Mouse (Mus musculus) midbrain, embryonic 16.5 days (tissue): ENCODE results near the gene Ntrk3. TPM values are rescaled to one million over a fixed set of nuclear protein-coding genes. Genes with fewer than 3 reads are reported as not detected.

ENCODE experiments used
- ATAC-seq: fragments of 200-750 bp; cut with Nextera tagmentation; 2 replicates; pipeline ENCODE4 v1.8.0; 2017; ENCODE audit warnings: moderate TSS enrichment
- H3K27ac ChIP-seq: fragments of 300-500 bp; sonication (generic); 2 replicates; pipeline ENCODE4 v1.5.1; 2014; ENCODE audit warnings: mild to moderate bottlenecking, low read length, mixed read lengths
- H3K27me3 ChIP-seq: fragments of 300-500 bp; sonication (generic); 2 replicates; pipeline ENCODE4 v1.6.1; 2014; ENCODE audit warnings: low read depth, low read length, mixed read lengths; ENCODE audit not compliant: control insufficient read depth, insufficient read depth
- H3K36me3 ChIP-seq: fragments of 300-500 bp; sonication (generic); 2 replicates; pipeline ENCODE4 v1.6.1; 2014; ENCODE audit warnings: mild to moderate bottlenecking, low read length, moderate library complexity, mixed read lengths; ENCODE audit not compliant: control insufficient read depth, insufficient read depth
- H3K4me1 ChIP-seq: fragments of 300-500 bp; sonication (generic); 2 replicates; pipeline ENCODE4 v1.6.1; 2014; ENCODE audit warnings: mild to moderate bottlenecking, low read length, mixed read lengths; ENCODE audit not compliant: control insufficient read depth, insufficient read depth
- H3K4me2 ChIP-seq: fragments of 300-500 bp; sonication (generic); 2 replicates; pipeline ENCODE4 v1.6.1; 2014; ENCODE audit warnings: mild to moderate bottlenecking, low read length, mixed read lengths
- H3K4me3 ChIP-seq: fragments of 300-500 bp; sonication (generic); 2 replicates; pipeline ENCODE4 v1.5.1; 2014; ENCODE audit warnings: low read depth, mild to moderate bottlenecking, low read length, moderate library complexity, mixed read lengths
- H3K9ac ChIP-seq: fragments of 300-500 bp; sonication (generic); 2 replicates; pipeline ENCODE4 v1.6.1; 2014; ENCODE audit warnings: low read depth, low read length, mixed read lengths
- H3K9me3 ChIP-seq: fragments of 300-500 bp; sonication (generic); replicated peaks from 2 replicates; pipeline ENCODE4 v1.6.1; 2014; ENCODE audit warnings: mild to moderate bottlenecking, low read length, mixed read lengths; ENCODE audit not compliant: control insufficient read depth, poor library complexity, severe bottlenecking
- WGBS: fragments of 180-500 bp; shearing (Covaris S2); extraction: QIAGEN DNeasy Blood & Tissue Kit; methylation state at CpG from one replicate; pipeline ENCODE4 v1.1.7; 2014; 5-methylcytosine and 5-hydroxymethylcytosine counted together
- polyA plus RNA-seq: library from polyadenylated mRNA; unstranded; fragments of >200 nt; fragmentation: Nextera tagmentation; extraction: Ambion mirVana; gene quantifications from 2 replicates; pipeline ENCODE4 v1.2.1, GENCODE M21; 2015

Gene Ntrk3
- polyA plus RNA-seq, 1 experiment from 2014 or later = 24.7 TPM

GRCm38 (mm10) chr7:78695200-78695599 lies 42.6 kb downstream of the Ntrk3 start:
- H3K27me3 ChIP-seq = no peaks in the 10 kb centered on the region
- H3K36me3 ChIP-seq = no peaks in the 10 kb centered on the region
- H3K4me1 ChIP-seq = no peaks in the 10 kb centered on the region
- no peaks in the 10 kb centered on the region for H3K9me3 ChIP-seq
- ATAC-seq = no peak
- 89% methylated on average over 3 of the region's 3 CpGs for WGBS
- no peak overlapping the region for H3K9ac ChIP-seq
- no peak overlapping the region for H3K27ac ChIP-seq
- H3K4me3 ChIP-seq = no peak overlapping the region
- H3K4me2 ChIP-seq = no peak overlapping the region

- WGBS = 56% methylated on average over 1 of the region's 1 CpGs
- no peaks in the 10 kb centered on the region for H3K27me3 ChIP-seq
- no peaks in the 10 kb centered on the region for H3K4me1 ChIP-seq
- H3K36me3 ChIP-seq = no peaks in the 10 kb centered on the region
- H3K9ac ChIP-seq = no peak overlapping the region
- H3K9me3 ChIP-seq = no peaks in the 10 kb centered on the region
- H3K4me2 ChIP-seq = no peak overlapping the region
- H3K4me3 ChIP-seq = no peak overlapping the region
- no peak overlapping the region for H3K27ac ChIP-seq
- no peak for ATAC-seq
Observed at GRCm38 (mm10) chr7:78693148-78693547, 44.7 kb downstream of the Ntrk3 start.

- WGBS = 66% methylated on average over 3 of the region's 3 CpGs
- no peak for ATAC-seq
- Histone ChIP-seq H3K4me3 (no peak overlapping the region), H3K4me1 (no peaks in the 10 kb centered on the region), H3K27ac (no peak overlapping the region), H3K4me2 (no peak overlapping the region), H3K9me3 (no peaks in the 10 kb centered on the region), H3K36me3 (no peaks in the 10 kb centered on the region), H3K9ac (no peak overlapping the region), H3K27me3 (no peaks in the 10 kb centered on the region)
Observed at GRCm38 (mm10) chr7:78690956-78691355, 46.9 kb downstream of the Ntrk3 start.

GRCm38 (mm10) chr7:78684943-78685342 lies 52.9 kb downstream of the Ntrk3 start:
- WGBS = 69% methylated on average over 6 of the region's 6 CpGs
- no peak overlapping the region for H3K9ac ChIP-seq

GRCm38 (mm10) chr7:78680871-78681270 lies 56.9 kb downstream of the Ntrk3 start:
- no peak overlapping the region for H3K9ac ChIP-seq
- H3K27ac ChIP-seq = no peak overlapping the region
- H3K4me2 ChIP-seq = no peak overlapping the region
- WGBS = 79% methylated on average over 2 of the region's 2 CpGs
- no peak for ATAC-seq
- no peaks in the 10 kb centered on the region for H3K36me3 ChIP-seq
- H3K9me3 ChIP-seq = no peaks in the 10 kb centered on the region
- H3K4me1 ChIP-seq = no peaks in the 10 kb centered on the region
- H3K27me3 ChIP-seq = no peaks in the 10 kb centered on the region
- no peak overlapping the region for H3K4me3 ChIP-seq

More at GRCm38 (mm10) chr7:78684943-78685342, 52.9 kb downstream of the Ntrk3 start:
- Histone ChIP-seq H3K4me3 (no peak overlapping the region), H3K36me3 (no peaks in the 10 kb centered on the region), H3K27ac (no peak overlapping the region), H3K4me2 (no peak overlapping the region), H3K4me1 (no peaks in the 10 kb centered on the region), H3K27me3 (no peaks in the 10 kb centered on the region), H3K9me3 (no peaks in the 10 kb centered on the region)
- no peak for ATAC-seq

GRCm38 (mm10) chr7:78669407-78669806 lies 68.4 kb downstream of the Ntrk3 start:
- WGBS = 89% methylated on average over 16 of the region's 16 CpGs

GRCm38 (mm10) chr7:78668916-78669315 lies 68.9 kb downstream of the Ntrk3 start:
- 87% methylated on average over 6 of the region's 6 CpGs for WGBS

More at GRCm38 (mm10) chr7:78669407-78669806, 68.4 kb downstream of the Ntrk3 start:
- ATAC-seq = no peak
- no peak overlapping the region for H3K27ac ChIP-seq
- no peaks in the 10 kb centered on the region for H3K27me3 ChIP-seq
- H3K4me1 ChIP-seq = no peaks in the 10 kb centered on the region
- H3K4me2 ChIP-seq = no peak overlapping the region
- no peak overlapping the region for H3K9ac ChIP-seq
- H3K9me3 ChIP-seq = no peaks in the 10 kb centered on the region
- H3K36me3 ChIP-seq = no peaks in the 10 kb centered on the region
- H3K4me3 ChIP-seq = no peak overlapping the region

GRCm38 (mm10) chr7:78668003-78668635 lies 69.7 kb downstream of the Ntrk3 start:
- ATAC-seq = no peak
- no peak overlapping the region for H3K4me3 ChIP-seq
- H3K36me3 ChIP-seq = no peaks in the 10 kb centered on the region
- WGBS = 89% methylated on average over 6 of the region's 6 CpGs
- no peaks in the 10 kb centered on the region for H3K27me3 ChIP-seq
- H3K27ac ChIP-seq = no peak overlapping the region
- H3K4me2 ChIP-seq = no peak overlapping the region
- H3K9me3 ChIP-seq = no peaks in the 10 kb centered on the region
- no peak overlapping the region for H3K9ac ChIP-seq
- no peaks in the 10 kb centered on the region for H3K4me1 ChIP-seq

More at GRCm38 (mm10) chr7:78668916-78669315, 68.9 kb downstream of the Ntrk3 start:
- no peak overlapping the region for H3K4me2 ChIP-seq
- ATAC-seq = no peak
- H3K9ac ChIP-seq = no peak overlapping the region
- H3K4me1 ChIP-seq = no peaks in the 10 kb centered on the region
- H3K27me3 ChIP-seq = no peaks in the 10 kb centered on the region
- H3K4me3 ChIP-seq = no peak overlapping the region
- H3K36me3 ChIP-seq = no peaks in the 10 kb centered on the region
- H3K27ac ChIP-seq = no peak overlapping the region
- H3K9me3 ChIP-seq = no peaks in the 10 kb centered on the region

GRCm38 (mm10) chr7:78660832-78661231 lies 77.0 kb downstream of the Ntrk3 start:
- Histone ChIP-seq H3K27ac (no peak overlapping the region), H3K4me3 (no peak overlapping the region), H3K9ac (no peak overlapping the region), H3K4me1 (peaks cover 7% of the 10 kb centered on the region; the same call in 1 of the 2 replicates), H3K27me3 (no peaks in the 10 kb centered on the region; the same call in 1 of the 2 replicates), H3K4me2 (no peak overlapping the region), H3K9me3 (no peaks in the 10 kb centered on the region), H3K36me3 (no peaks in the 10 kb centered on the region)
- no peak for ATAC-seq
- WGBS = 57% methylated on average over 7 of the region's 7 CpGs
